Mouse (Mus musculus): ENCODE measurements around the gene 4930442H23Rik. TPM values are rescaled to one million over a fixed set of nuclear protein-coding genes. Genes with fewer than 3 reads are reported as not detected.
"Not testable (repeated sequence)": the region's sequence is repeated elsewhere in the genome, so short reads cannot be mapped to it uniquely, and the experiment has no call there.

Gene 4930442H23Rik
- polyA plus RNA-seq, 1 experiment from 2014 or later = not detected

- ATAC-seq (ENCODE audit: low read depth) (no peak), DNase-seq (ENCODE audit: low spot score) (no peak)
- WGBS = 40% methylated on average over 7 of the region's 7 CpGs
These were observed 34.3 kb upstream of the 4930442H23Rik start for GRCm38 (mm10) chr10:81217964-81218363.

GRCm38 (mm10) chr10:81217267-81217666, 33.6 kb upstream of the 4930442H23Rik start:
- not testable (repeated sequence) for H3K4me3 ChIP-seq (ENCODE audit: low read depth, low read length); H3K4me2 ChIP-seq (ENCODE audit: low read depth, low read length); H3K9me3 ChIP-seq (ENCODE audit: control insufficient read depth, low read length); H3K4me1 ChIP-seq (ENCODE audit: control insufficient read depth, insufficient read depth, low read length); ATAC-seq (ENCODE audit: low read depth); H3K27me3 ChIP-seq (replicated peaks; ENCODE audit: control insufficient read depth, insufficient read depth, low read length); H3K9ac ChIP-seq (ENCODE audit: low read depth, low read length); DNase-seq (ENCODE audit: low spot score); H3K36me3 ChIP-seq (ENCODE audit: control insufficient read depth, insufficient read depth, low read length); H3K27ac ChIP-seq (replicated peaks; ENCODE audit: low read depth, low read length)
- 27% methylated on average over 1 of the region's 1 CpGs for WGBS

More at GRCm38 (mm10) chr10:81217964-81218363, 34.3 kb upstream of the 4930442H23Rik start:
- Histone ChIP-seq H3K27ac (replicated peaks; ENCODE audit: low read depth, low read length) (no peak overlapping the region), H3K4me1 (ENCODE audit: control insufficient read depth, insufficient read depth, low read length) (no peaks in the 10 kb centered on the region), H3K4me3 (ENCODE audit: low read depth, low read length) (no peak overlapping the region), H3K4me2 (ENCODE audit: low read depth, low read length) (no peak overlapping the region), H3K36me3 (ENCODE audit: control insufficient read depth, insufficient read depth, low read length) (no peaks in the 10 kb centered on the region), H3K27me3 (replicated peaks; ENCODE audit: control insufficient read depth, insufficient read depth, low read length) (no peaks in the 10 kb centered on the region), H3K9ac (ENCODE audit: low read depth, low read length) (no peak overlapping the region), H3K9me3 (ENCODE audit: control insufficient read depth, low read length) (no peaks in the 10 kb centered on the region)

- H3K9me3 ChIP-seq (ENCODE audit: control insufficient read depth, low read length) = no peaks in the 10 kb centered on the region
- no peak for ATAC-seq (ENCODE audit: low read depth)
- no peaks in the 10 kb centered on the region for H3K36me3 ChIP-seq (ENCODE audit: control insufficient read depth, insufficient read depth, low read length)
- no peak for DNase-seq (ENCODE audit: low spot score)
- no peak overlapping the region for H3K9ac ChIP-seq (ENCODE audit: low read depth, low read length)
- H3K27ac ChIP-seq (replicated peaks; ENCODE audit: low read depth, low read length) = no peak overlapping the region
- H3K27me3 ChIP-seq (replicated peaks; ENCODE audit: control insufficient read depth, insufficient read depth, low read length) = no peaks in the 10 kb centered on the region
- no peak overlapping the region for H3K4me2 ChIP-seq (ENCODE audit: low read depth, low read length)
- WGBS = 87% methylated on average over 5 of the region's 6 CpGs
- H3K4me3 ChIP-seq (ENCODE audit: low read depth, low read length) = no peak overlapping the region
- no peaks in the 10 kb centered on the region for H3K4me1 ChIP-seq (ENCODE audit: control insufficient read depth, insufficient read depth, low read length)
These were observed 33.2 kb upstream of the 4930442H23Rik start for GRCm38 (mm10) chr10:81216810-81217209.

- no peak for DNase-seq (ENCODE audit: low spot score)
- Histone ChIP-seq H3K9ac (ENCODE audit: low read depth, low read length) (no peak overlapping the region), H3K4me1 (ENCODE audit: control insufficient read depth, insufficient read depth, low read length) (no peaks in the 10 kb centered on the region), H3K36me3 (ENCODE audit: control insufficient read depth, insufficient read depth, low read length) (no peaks in the 10 kb centered on the region), H3K4me2 (ENCODE audit: low read depth, low read length) (no peak overlapping the region), H3K27me3 (replicated peaks; ENCODE audit: control insufficient read depth, insufficient read depth, low read length) (no peaks in the 10 kb centered on the region), H3K4me3 (ENCODE audit: low read depth, low read length) (no peak overlapping the region), H3K27ac (replicated peaks; ENCODE audit: low read depth, low read length) (no peak overlapping the region), H3K9me3 (ENCODE audit: control insufficient read depth, low read length) (no peaks in the 10 kb centered on the region)
- ATAC-seq (ENCODE audit: low read depth) = no peak
- WGBS = 92% methylated on average over 6 of the region's 6 CpGs
These were observed 32.6 kb upstream of the 4930442H23Rik start for GRCm38 (mm10) chr10:81216260-81216659.

GRCm38 (mm10) chr10:81210154-81210553, 26.5 kb upstream of the 4930442H23Rik start:
- 98% methylated on average over 5 of the region's 5 CpGs for WGBS
- Histone ChIP-seq H3K36me3 (ENCODE audit: control insufficient read depth, insufficient read depth, low read length) (no peaks in the 10 kb centered on the region), H3K4me1 (ENCODE audit: control insufficient read depth, insufficient read depth, low read length) (no peaks in the 10 kb centered on the region), H3K4me2 (ENCODE audit: low read depth, low read length) (no peak overlapping the region), H3K9ac (ENCODE audit: low read depth, low read length) (no peak overlapping the region), H3K27me3 (replicated peaks; ENCODE audit: control insufficient read depth, insufficient read depth, low read length) (no peaks in the 10 kb centered on the region), H3K27ac (replicated peaks; ENCODE audit: low read depth, low read length) (no peak overlapping the region), H3K9me3 (ENCODE audit: control insufficient read depth, low read length) (0 out of 2 replicates have a peak, but pooled peaks cover 7% of the 10 kb centered on the region), H3K4me3 (ENCODE audit: low read depth, low read length) (no peak overlapping the region)
- ATAC-seq (ENCODE audit: low read depth) = no peak
- no peak for DNase-seq (ENCODE audit: low spot score)

GRCm38 (mm10) chr10:81204137-81204536, 20.5 kb upstream of the 4930442H23Rik start:
- Histone ChIP-seq H3K27ac (replicated peaks; ENCODE audit: low read depth, low read length) (no peak overlapping the region), H3K27me3 (replicated peaks; ENCODE audit: control insufficient read depth, insufficient read depth, low read length) (no peaks in the 10 kb centered on the region), H3K36me3 (ENCODE audit: control insufficient read depth, insufficient read depth, low read length) (no peaks in the 10 kb centered on the region), H3K9me3 (ENCODE audit: control insufficient read depth, low read length) (no peaks in the 10 kb centered on the region), H3K4me2 (ENCODE audit: low read depth, low read length) (no peak overlapping the region), H3K4me3 (ENCODE audit: low read depth, low read length) (no peak overlapping the region), H3K4me1 (ENCODE audit: control insufficient read depth, insufficient read depth, low read length) (no peaks in the 10 kb centered on the region), H3K9ac (ENCODE audit: low read depth, low read length) (no peak overlapping the region)
- DNase-seq (ENCODE audit: low spot score) (no peak), ATAC-seq (ENCODE audit: low read depth) (no peak)
- WGBS = 78% methylated on average over 4 of the region's 4 CpGs

GRCm38 (mm10) chr10:81202978-81203720, 19.5 kb upstream of the 4930442H23Rik start:
- H3K9me3 ChIP-seq (ENCODE audit: control insufficient read depth, low read length) = no peaks in the 10 kb centered on the region
- no peak overlapping the region for H3K27ac ChIP-seq (replicated peaks; ENCODE audit: low read depth, low read length)
- no peaks in the 10 kb centered on the region for H3K27me3 ChIP-seq (replicated peaks; ENCODE audit: control insufficient read depth, insufficient read depth, low read length)
- no peak for ATAC-seq (ENCODE audit: low read depth)
- no peak overlapping the region for H3K9ac ChIP-seq (ENCODE audit: low read depth, low read length)
- WGBS = 59% methylated on average over 8 of the region's 8 CpGs
- no peak overlapping the region for H3K4me2 ChIP-seq (ENCODE audit: low read depth, low read length)
- H3K4me1 ChIP-seq (ENCODE audit: control insufficient read depth, insufficient read depth, low read length) = no peaks in the 10 kb centered on the region
- no peak overlapping the region for H3K4me3 ChIP-seq (ENCODE audit: low read depth, low read length)
- no peak for DNase-seq (ENCODE audit: low spot score)
- H3K36me3 ChIP-seq (ENCODE audit: control insufficient read depth, insufficient read depth, low read length) = no peaks in the 10 kb centered on the region

GRCm38 (mm10) chr10:81201807-81202758, 18.4 kb upstream of the 4930442H23Rik start, which contains the start of gene Nmrk2:
Nmrk2 (minus strand) TSS chr10:81202051.
- H3K9ac ChIP-seq (ENCODE audit: low read depth, low read length) = no peak within 1 kb of the TSS
- DNase-seq (ENCODE audit: low spot score) = no peak
- ATAC-seq (ENCODE audit: low read depth) = no peak
- H3K36me3 ChIP-seq (ENCODE audit: control insufficient read depth, insufficient read depth, low read length) = no peaks in the 10 kb centered on the region
- no peak within 1 kb of the TSS for H3K27ac ChIP-seq (replicated peaks; ENCODE audit: low read depth, low read length)
- no peak within 1 kb of the TSS for H3K4me2 ChIP-seq (ENCODE audit: low read depth, low read length)
- no peaks in the 10 kb centered on the region for H3K27me3 ChIP-seq (replicated peaks; ENCODE audit: control insufficient read depth, insufficient read depth, low read length)
- no peak within 1 kb of the TSS for H3K4me3 ChIP-seq (ENCODE audit: low read depth, low read length)
- no peaks in the 10 kb centered on the region for H3K9me3 ChIP-seq (ENCODE audit: control insufficient read depth, low read length)
- no peaks in the 10 kb centered on the region for H3K4me1 ChIP-seq (ENCODE audit: control insufficient read depth, insufficient read depth, low read length)
- 45% methylated on average over 11 of the region's 13 CpGs for WGBS

All from embryonic facial prominence, embryonic 14.5 days (tissue).